Mouse (Mus musculus) small intestine, adult 2 months (tissue): ENCODE measurements at regions not wholly inside any gene's neighbourhood (a gene's known extent, or its start where the extent isn't known, plus 50 kb on each side); places are given as distances from the start of the nearest gene placed in this dataset.

Experiments
- H3K27ac ChIP-seq: fragments of 200-500 bp; 2 replicates; pipeline ENCODE4 v1.5.1; 2012; ENCODE audit warnings: low read depth, low read length, control low read depth, inconsistent platforms; ENCODE audit not compliant: insufficient read depth
- H3K27me3 ChIP-seq: fragments of 200-500 bp; 2 replicates; pipeline ENCODE4 v1.6.1; 2012; ENCODE audit warnings: mild to moderate bottlenecking, moderate library complexity, low read length, inconsistent platforms; ENCODE audit not compliant: control insufficient read depth, insufficient read depth
- H3K36me3 ChIP-seq: fragments of 200-500 bp; 2 replicates; pipeline ENCODE4 v1.6.1; 2012; ENCODE audit warnings: mild to moderate bottlenecking, low read length, control low read depth, inconsistent platforms; ENCODE audit not compliant: control insufficient read depth, insufficient read depth
- H3K4me1 ChIP-seq: fragments of 200-500 bp; 2 replicates; pipeline ENCODE4 v1.6.1; 2012; ENCODE audit warnings: low read length, inconsistent platforms, mixed read lengths; ENCODE audit not compliant: control insufficient read depth, insufficient read depth, insufficient read length
- H3K4me3 ChIP-seq: fragments of 200-500 bp; 2 replicates; pipeline ENCODE4 v1.5.1; 2012; ENCODE audit warnings: low read depth, mild to moderate bottlenecking, control low read depth, inconsistent platforms, low read length, moderate library complexity
- CTCF ChIP-seq: fragments of 200-500 bp; IDR thresholded peaks from 2 replicates; pipeline ENCODE4 v1.5.1; 2012; ENCODE audit warnings: low read depth, mild to moderate bottlenecking, control low read depth, inconsistent platforms, low read length, moderate library complexity, mixed read lengths; ENCODE audit not compliant: insufficient replicate concordance, insufficient read length; ENCODE audit errors: extremely low read depth
- POLR2A ChIP-seq: fragments of 200-500 bp; IDR thresholded peaks from 2 replicates; pipeline ENCODE4 v1.6.1; 2012; ENCODE audit warnings: low read depth, mild to moderate bottlenecking, control low read depth, inconsistent platforms, low read length, moderate library complexity
- WGBS: fragments of 180-500 bp; shearing (Covaris S2); methylation state at CpG from one replicate; pipeline ENCODE4 v1.1.7; 2018; 5-methylcytosine and 5-hydroxymethylcytosine counted together

- no peaks in the 10 kb centered on the region for H3K36me3 ChIP-seq
- 59% methylated on average over 5 of the region's 5 CpGs for whole genome bisulfite sequencing
- TF ChIP-seq CTCF (no peak), POLR2A (no peak)
- no peak overlapping the region for H3K27ac ChIP-seq
- no peak overlapping the region for H3K4me3 ChIP-seq
- H3K27me3 ChIP-seq = no peaks in the 10 kb centered on the region
- H3K4me1 ChIP-seq = no peaks in the 10 kb centered on the region
These were observed 181.3 kb upstream of the Bcor start for GRCm38 (mm10) chrX:12341356-12341965.

- H3K27me3 ChIP-seq = no peaks in the 10 kb centered on the region
- TF ChIP-seq CTCF = no peak
- no peak for TF ChIP-seq POLR2A
- 44% methylated on average over 12 of the region's 12 CpGs for WGBS
- H3K27ac ChIP-seq = no peak overlapping the region
- no peak overlapping the region for H3K4me3 ChIP-seq
- no peaks in the 10 kb centered on the region for H3K36me3 ChIP-seq
- H3K4me1 ChIP-seq = no peaks in the 10 kb centered on the region
These were observed 184.8 kb upstream of the Bcor start for GRCm38 (mm10) chrX:12344805-12345555.

GRCm38 (mm10) chrX:12346856-12347255, 186.7 kb upstream of the Bcor start:
- no peaks in the 10 kb centered on the region for H3K4me1 ChIP-seq
- WGBS = 83% methylated on average over 3 of the region's 3 CpGs
- no peaks in the 10 kb centered on the region for H3K36me3 ChIP-seq
- H3K27me3 ChIP-seq = no peaks in the 10 kb centered on the region
- no peak for TF ChIP-seq POLR2A
- no peak for TF ChIP-seq CTCF
- no peak overlapping the region for H3K27ac ChIP-seq
- H3K4me3 ChIP-seq = no peak overlapping the region

GRCm38 (mm10) chrX:12348117-12348516, 188.0 kb upstream of the Bcor start:
- H3K4me3 ChIP-seq = no peak overlapping the region
- 68% methylated on average over 8 of the region's 8 CpGs for WGBS
- no peaks in the 10 kb centered on the region for H3K36me3 ChIP-seq
- no peak for TF ChIP-seq POLR2A
- TF ChIP-seq CTCF = peak; percentile 12; the same call in 1 of the 2 replicates
- no peak overlapping the region for H3K27ac ChIP-seq
- H3K4me1 ChIP-seq = no peaks in the 10 kb centered on the region
- H3K27me3 ChIP-seq = no peaks in the 10 kb centered on the region

- no peak for TF ChIP-seq POLR2A
- TF ChIP-seq CTCF = no peak
- Histone ChIP-seq H3K4me3 (no peak overlapping the region), H3K4me1 (no peaks in the 10 kb centered on the region), H3K36me3 (no peaks in the 10 kb centered on the region), H3K27me3 (no peaks in the 10 kb centered on the region), H3K27ac (no peak overlapping the region)
- 97% methylated on average over 2 of the region's 2 CpGs for WGBS
These were observed 194.7 kb upstream of the Bcor start for GRCm38 (mm10) chrX:12354875-12355274.

- H3K27ac ChIP-seq = no peak overlapping the region
- TF ChIP-seq POLR2A (no peak), CTCF (no peak)
- no peaks in the 10 kb centered on the region for H3K36me3 ChIP-seq
- H3K4me1 ChIP-seq = no peaks in the 10 kb centered on the region
- no peaks in the 10 kb centered on the region for H3K27me3 ChIP-seq
- no peak overlapping the region for H3K4me3 ChIP-seq
- 59% methylated on average over 1 of the region's 1 CpGs for WGBS
These were observed 197.9 kb upstream of the Bcor start for GRCm38 (mm10) chrX:12358026-12358425.

- Histone ChIP-seq H3K36me3 (no peaks in the 10 kb centered on the region), H3K27ac (no peak overlapping the region), H3K4me3 (no peak overlapping the region), H3K27me3 (no peaks in the 10 kb centered on the region), H3K4me1 (no peaks in the 10 kb centered on the region)
- TF ChIP-seq POLR2A (no peak), CTCF (no peak)
- 47% methylated on average over 12 of the region's 12 CpGs for WGBS
These were observed 205.6 kb upstream of the Bcor start for GRCm38 (mm10) chrX:12365582-12366323.
